Mouse (Mus musculus): ENCODE results near the gene Ak4.

DNA sequence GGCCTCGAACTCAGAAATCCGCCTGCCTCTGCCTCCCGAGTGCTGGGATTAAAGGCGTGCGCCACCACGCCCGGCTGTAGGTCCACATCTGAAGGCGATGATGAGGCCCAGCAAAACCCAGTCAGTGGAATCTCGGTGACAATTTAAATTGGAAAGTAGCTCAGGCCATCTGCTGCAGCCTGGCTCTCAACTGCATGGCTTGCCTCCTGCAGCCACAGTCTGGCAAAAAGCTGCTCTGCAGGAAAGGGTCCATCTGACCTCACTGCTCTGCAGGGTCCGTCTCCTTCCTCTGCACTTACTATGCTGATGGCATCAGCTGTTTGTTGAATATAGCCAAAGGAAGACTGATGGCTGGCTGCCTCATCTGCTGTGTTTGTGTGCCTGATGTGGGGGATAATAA, 3.9 kb downstream of the Ak4 start:
- TF ChIP-seq E2F4 (IDR thresholded peaks at IDR 0.05; ENCODE audit: insufficient read depth) (no peak), TCF3 (IDR thresholded peaks at IDR 0.05; ENCODE audit: insufficient read length, low read depth) (no peak), USF1 (IDR thresholded peaks at IDR 0.05; ENCODE audit: low read depth) (no peak), TCF12 (IDR thresholded peaks at IDR 0.05; ENCODE audit: insufficient read depth, poor library complexity, severe bottlenecking) (no peak), POLR2A (IDR thresholded peaks at IDR 0.05; ENCODE audit: insufficient read length, low read depth) (no peak), REST (IDR thresholded peaks at IDR 0.05; ENCODE audit: insufficient read depth, insufficient read length) (no peak), POLR2AphosphoS2 (IDR thresholded peaks at IDR 0.05; ENCODE audit: insufficient read length, low read depth) (no peak), MYOG (IDR thresholded peaks at IDR 0.05; ENCODE audit: control insufficient read depth in 1 of 3, insufficient read depth in 1 of 3, insufficient read length in 2 of 3, low read depth in 2 of 3) (no peak), MAX (IDR thresholded peaks at IDR 0.05; ENCODE audit: low read depth) (no peak)

Data from myocyte (in vitro differentiated cells).